Mouse (Mus musculus) lung, adult 2 months (tissue): ENCODE results near the gene Llcfc1. TPM values are rescaled to one million over a fixed set of nuclear protein-coding genes. Genes with fewer than 3 reads are reported as not detected.

Experiments
- DNase-seq: peaks from one replicate; pipeline ENCODE4 v3.0.0; 2022
- H3K4me1 ChIP-seq: fragments of 200-500 bp; 2 replicates; pipeline ENCODE4 v1.6.1; 2011; ENCODE audit warnings: low read length; ENCODE audit not compliant: control insufficient read depth, insufficient read depth
- H3K4me3 ChIP-seq: fragments of 200-500 bp; replicated peaks from 2 replicates; pipeline ENCODE3; 2011; ENCODE audit warnings: low read depth, mild to moderate bottlenecking, control low read depth, low read length; ENCODE audit errors: extremely low read depth
- CTCF ChIP-seq: fragments of 200-500 bp; IDR thresholded peaks from 2 replicates; pipeline ENCODE4 v1.5.1; 2011; ENCODE audit warnings: mild to moderate bottlenecking, low read length, control low read depth; ENCODE audit not compliant: insufficient read depth
- POLR2A ChIP-seq: fragments of 200-500 bp; IDR thresholded peaks from 2 replicates; pipeline ENCODE4 v1.6.1; 2011; ENCODE audit warnings: low read depth, mild to moderate bottlenecking, control low read depth, low read length, borderline replicate concordance; ENCODE audit errors: extremely low read depth
- WGBS: fragments of 180-500 bp; shearing (Covaris S2); methylation state at CpG from one replicate; pipeline ENCODE4 v1.1.7; 2018; 5-methylcytosine and 5-hydroxymethylcytosine counted together
- polyA plus RNA-seq: library from polyadenylated mRNA; depleted of rRNA; stranded (reverse); fragments of >200 nt; gene quantifications from 2 replicates; pipeline ENCODE4 v1.2.3, GENCODE M21; 2012; rRNA removed

Llcfc1 gene
- polyA plus RNA-seq, 1 experiment = not detected

GRCm38 (mm10) chr6:41694407-41694806, 10.2 kb downstream of the Llcfc1 start:
- no peak for TF ChIP-seq CTCF
- TF ChIP-seq POLR2A = no peak
- WGBS = 56% methylated on average over 1 of the region's 1 CpGs
- DNase-seq = no peak

GRCm38 (mm10) chr6:41701245-41701644, 17.0 kb downstream of the Llcfc1 start:
- H3K4me1 ChIP-seq = no peaks in the 10 kb centered on the region
- no peak overlapping the region for H3K4me3 ChIP-seq
- DNase-seq = no peak
- WGBS = 45% methylated on average over 1 of the region's 1 CpGs
- no peak for TF ChIP-seq POLR2A
- no peak for TF ChIP-seq CTCF

More at GRCm38 (mm10) chr6:41694407-41694806, 10.2 kb downstream of the Llcfc1 start:
- Histone ChIP-seq H3K4me1 (no peaks in the 10 kb centered on the region), H3K4me3 (no peak overlapping the region)

- TF ChIP-seq POLR2A (no peak), CTCF (no peak)
These were observed 18.7 kb downstream of the Llcfc1 start for GRCm38 (mm10) chr6:41702928-41703327.

GRCm38 (mm10) chr6:41704123-41704522, 19.9 kb downstream of the Llcfc1 start, which contains the start of gene Kel:
TSS of gene Kel (minus strand) at chr6:41704339.
- Histone ChIP-seq H3K4me1 (no peaks in the 10 kb centered on the region), H3K4me3 (no peak within 1 kb of the TSS)
- 26% methylated on average over 1 of the region's 1 CpGs for WGBS
- DNase-seq = no peak
- TF ChIP-seq POLR2A (no peak), CTCF (no peak)

More at GRCm38 (mm10) chr6:41702928-41703327, 18.7 kb downstream of the Llcfc1 start:
- 71% methylated on average over 2 of the region's 2 CpGs for WGBS
- DNase-seq = no peak
- Histone ChIP-seq H3K4me3 (no peak overlapping the region), H3K4me1 (no peaks in the 10 kb centered on the region)

GRCm38 (mm10) chr6:41706275-41706674, 22.0 kb downstream of the Llcfc1 start:
- 84% methylated on average over 7 of the region's 7 CpGs for WGBS
- no peak for DNase-seq
- H3K4me3 ChIP-seq = no peak overlapping the region
- TF ChIP-seq POLR2A (no peak), CTCF (no peak)
- H3K4me1 ChIP-seq = no peaks in the 10 kb centered on the region

- no peaks in the 10 kb centered on the region for H3K4me1 ChIP-seq
- no peak overlapping the region for H3K4me3 ChIP-seq
- DNase-seq = no peak
- 70% methylated on average over 1 of the region's 1 CpGs for WGBS
- TF ChIP-seq CTCF (no peak), POLR2A (no peak)
These were observed 26.1 kb downstream of the Llcfc1 start for GRCm38 (mm10) chr6:41710281-41710680.

- Histone ChIP-seq H3K4me1 (no peaks in the 10 kb centered on the region), H3K4me3 (no peak overlapping the region)
- TF ChIP-seq CTCF (no peak), POLR2A (no peak)
- DNase-seq = no peak
- 79% methylated on average over 2 of the region's 2 CpGs for WGBS
These were observed 37.2 kb downstream of the Llcfc1 start for GRCm38 (mm10) chr6:41721430-41721829.

GRCm38 (mm10) chr6:41727989-41728609, 43.9 kb downstream of the Llcfc1 start:
- DNase-seq = no peak
- whole genome bisulfite sequencing = 61% methylated on average over 1 of the region's 1 CpGs
- no peak for TF ChIP-seq POLR2A
- no peak for TF ChIP-seq CTCF
- H3K4me1 ChIP-seq = no peaks in the 10 kb centered on the region
- H3K4me3 ChIP-seq = no peak overlapping the region

- Histone ChIP-seq H3K4me3 (no peak overlapping the region), H3K4me1 (no peaks in the 10 kb centered on the region)
- DNase-seq = no peak
- TF ChIP-seq CTCF (no peak), POLR2A (no peak)
- WGBS = 86% methylated on average over 5 of the region's 5 CpGs
These were observed 50.7 kb downstream of the Llcfc1 start for GRCm38 (mm10) chr6:41734719-41735470.

Other genes with a start within 250 kb of the Llcfc1 start
- gene Gm10334, start 238.3 kb upstream of the Llcfc1 start, polyA plus RNA-seq = not detected in 2 replicates
- gene Prss1, start 225.5 kb upstream of the Llcfc1 start, polyA plus RNA-seq = not detected in 2 replicates
- 0.46 and 17.9 TPM in 2 replicates for gene Prss2, start 162.6 kb upstream of the Llcfc1 start, polyA plus RNA-seq
- gene Ephb6, start 78.9 kb upstream of the Llcfc1 start, polyA plus RNA-seq = 13.0 and 16.2 TPM in 2 replicates
- gene Trpv6, start 48.0 kb upstream of the Llcfc1 start, polyA plus RNA-seq = 3.0 and 4.5 TPM in 2 replicates
- gene Trpv5, start 3.7 kb upstream of the Llcfc1 start, polyA plus RNA-seq = not detected in 2 replicates
- gene Kel, start 19.9 kb downstream of the Llcfc1 start, polyA plus RNA-seq = not detected in 2 replicates
- gene Olfr459, start 90.7 kb downstream of the Llcfc1 start, polyA plus RNA-seq = not detected in 2 replicates
- not detected in 2 replicates for gene Pip, start 163.1 kb downstream of the Llcfc1 start, polyA plus RNA-seq
- gene Sval2, start 168.6 kb downstream of the Llcfc1 start, polyA plus RNA-seq = not detected in 2 replicates